Mouse (Mus musculus) naive thymus-derived CD4-positive, alpha-beta T cell, adult 2 months (primary cell): ENCODE measurements around the gene Card14.

Experiments
- DNase-seq: peaks from one replicate; pipeline ENCODE4 v3.0.0-alpha.2; 2011; ENCODE audit warnings: low read depth

Gene Card14

GRCm38 (mm10) chr11:119300986-119301385, 6.6 kb upstream of the Card14 start:
- no peak for DNase-seq

DNA sequence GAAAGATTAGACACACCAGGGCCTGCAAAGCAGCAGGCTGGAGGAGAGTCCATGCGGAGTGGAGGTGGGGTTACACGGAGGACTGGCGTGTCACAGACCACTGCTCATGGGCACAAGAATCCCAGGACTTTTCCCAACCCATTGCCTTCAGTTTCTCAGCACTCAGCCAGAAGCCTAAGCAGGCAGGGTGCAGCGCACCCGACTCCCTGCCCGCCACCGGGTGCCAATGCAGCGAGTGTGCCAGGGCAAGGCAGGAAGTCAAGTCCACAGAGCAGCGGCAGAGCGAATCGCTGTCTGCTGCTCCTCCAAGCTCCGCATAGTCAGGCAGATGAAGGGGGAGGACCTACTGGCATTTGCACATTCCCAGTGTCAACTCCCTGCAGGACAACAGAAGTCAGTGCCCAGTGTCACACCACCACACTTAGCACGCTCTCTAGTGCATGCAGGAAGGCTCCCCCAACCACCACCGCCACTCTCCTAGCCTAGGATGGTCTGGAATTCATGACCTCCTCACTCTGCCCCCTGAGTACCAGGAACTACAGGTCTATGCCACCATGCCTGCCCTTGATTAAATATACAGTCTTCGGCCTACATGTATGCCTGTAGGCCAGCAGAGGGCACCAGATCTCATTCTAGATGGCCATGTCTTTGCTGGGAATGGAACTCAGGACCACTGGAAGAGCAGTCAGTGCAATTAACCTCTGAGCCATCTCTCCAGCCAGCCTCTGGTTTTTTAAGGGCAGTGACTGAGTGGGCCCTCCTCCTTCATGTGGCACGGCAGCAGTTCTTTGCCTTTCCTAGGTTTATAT, 2.5 kb upstream of the Card14 start:
- peak; percentile 78 for DNase-seq

- no peak for DNase-seq
These were observed 558 bp upstream of the Card14 start for GRCm38 (mm10) chr11:119306762-119307657.

DNA sequence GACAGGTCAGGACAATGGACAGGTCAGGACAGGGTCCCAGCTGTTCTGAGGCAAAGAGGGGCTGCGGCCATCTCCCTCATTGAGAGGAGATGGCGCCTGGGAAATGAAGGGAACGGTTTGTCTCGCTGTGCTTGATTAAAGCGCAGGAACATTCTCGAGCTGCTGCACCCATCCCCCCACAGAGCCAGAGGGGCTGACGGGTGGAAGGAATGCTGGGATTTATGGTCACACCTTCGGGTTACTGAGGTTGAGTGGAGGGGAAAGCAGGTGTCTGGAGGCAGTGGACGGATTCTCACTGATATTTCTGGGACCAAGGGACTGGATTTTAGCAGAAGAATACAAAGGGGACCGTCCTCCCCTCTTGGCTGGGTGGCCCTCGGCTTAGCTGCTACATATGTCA, 348 bp downstream of the Card14 start:
- no peak for DNase-seq

GRCm38 (mm10) chr11:119310621-119311020, 3.1 kb downstream of the Card14 start:
- no peak for DNase-seq

DNA sequence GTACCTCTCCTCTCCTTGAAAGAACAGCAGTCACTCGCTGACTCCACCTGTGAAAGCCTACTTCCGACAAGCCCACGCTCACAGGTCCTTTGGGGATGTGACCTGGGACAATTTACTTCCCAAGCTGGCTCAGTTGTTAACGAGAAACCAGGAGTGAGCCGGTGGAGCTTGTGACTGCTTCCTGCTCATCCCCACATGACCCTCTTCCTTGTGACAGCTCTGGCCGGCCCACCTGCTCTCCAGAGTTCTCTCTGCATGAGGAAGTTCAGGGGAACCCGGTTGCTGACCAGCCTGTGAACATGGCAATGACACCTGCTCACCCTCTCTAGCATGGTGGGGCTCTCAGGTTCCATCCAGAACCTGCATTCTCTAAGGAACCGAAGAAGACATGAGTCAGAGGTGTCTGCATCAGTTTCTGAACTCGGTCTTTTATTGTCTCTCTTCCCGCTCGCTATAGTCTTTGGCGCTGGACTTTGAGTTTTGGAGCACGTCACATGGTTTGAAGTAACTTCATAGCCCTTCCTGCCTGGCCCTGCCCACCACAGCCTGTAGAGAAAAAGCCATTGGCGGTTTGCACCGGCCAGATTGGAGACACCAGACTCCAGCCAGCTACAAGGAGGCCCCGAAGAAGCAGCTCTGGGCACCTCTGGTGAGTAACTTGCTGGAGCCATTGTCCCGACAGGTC, 6.8 kb downstream of the Card14 start:
- DNase-seq, result no peak

DNA sequence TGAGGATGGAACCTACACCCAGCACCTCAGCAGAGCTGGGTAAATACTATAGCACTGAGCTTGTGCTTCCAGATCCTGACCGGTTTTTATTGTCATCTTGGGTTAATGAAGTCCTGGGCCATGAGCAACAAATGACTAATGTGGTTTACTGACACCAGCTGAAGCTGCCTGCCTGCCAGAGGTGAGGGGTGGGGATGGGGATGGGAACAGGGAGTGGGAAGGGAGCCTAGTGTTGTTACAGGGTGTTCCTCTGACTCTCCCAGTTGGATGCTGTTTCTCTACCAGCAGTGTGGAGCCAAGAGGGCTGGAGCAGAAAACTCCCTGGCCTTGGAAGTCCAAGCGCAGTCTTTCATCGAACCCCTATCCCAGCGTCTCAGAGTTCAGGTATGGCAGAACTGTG, 9.2 kb downstream of the Card14 start:
- DNase-seq, result no peak

GRCm38 (mm10) chr11:119322521-119322920, 15.0 kb downstream of the Card14 start:
- DNase-seq, result no peak

- no peak for DNase-seq
These were observed 17.5 kb downstream of the Card14 start for GRCm38 (mm10) chr11:119325068-119325467.

- no peak for DNase-seq
These were observed 23.0 kb downstream of the Card14 start for GRCm38 (mm10) chr11:119330592-119330991.

DNA sequence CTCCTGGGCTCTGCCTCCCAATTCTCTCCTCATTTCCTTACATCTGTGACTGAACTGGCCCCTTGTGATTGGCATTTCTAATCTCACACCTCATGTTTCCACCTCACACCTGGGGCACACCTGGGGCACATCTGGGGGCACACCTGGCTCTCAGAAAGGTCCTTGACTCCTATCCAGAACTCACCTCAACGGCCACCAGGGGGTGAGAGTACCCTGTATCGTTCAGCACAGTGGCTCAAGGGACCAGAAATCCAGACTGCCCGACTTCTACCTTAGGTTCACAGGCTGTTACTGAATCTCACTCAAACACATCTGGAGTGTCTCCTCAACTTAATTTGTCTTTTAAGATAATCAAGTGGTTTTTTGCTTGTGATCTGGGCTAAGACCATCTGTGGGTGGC, 24.4 kb downstream of the Card14 start:
- DNase-seq, result peak; percentile 28

- no peak for DNase-seq
These were observed 30.9 kb downstream of the Card14 start for GRCm38 (mm10) chr11:119338271-119339059.

- DNase-seq, result no peak
These were observed 31.6 kb downstream of the Card14 start for GRCm38 (mm10) chr11:119339179-119339578.

GRCm38 (mm10) chr11:119339637-119340036, 32.1 kb downstream of the Card14 start:
- peak; percentile 92 for DNase-seq

DNA sequence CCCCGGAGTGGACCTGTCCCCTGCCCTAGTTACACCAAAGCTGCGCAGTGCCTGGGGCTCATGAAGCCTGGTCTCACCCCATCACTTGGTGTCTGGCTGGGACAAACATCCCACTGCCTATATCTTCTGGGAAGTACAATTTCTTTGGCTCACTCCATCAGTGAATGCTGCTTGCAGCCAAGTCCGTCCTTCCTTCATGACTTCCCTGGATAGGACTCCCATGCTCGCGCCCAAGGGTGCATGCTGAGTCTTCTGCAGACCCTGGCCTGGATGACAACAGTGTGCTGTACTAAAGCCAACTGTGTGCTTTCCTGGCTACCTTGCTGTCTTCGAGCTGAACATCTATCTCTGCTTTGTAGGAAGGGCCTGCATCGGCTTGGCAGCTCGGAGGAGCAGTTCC, 36.6 kb downstream of the Card14 start:
- no peak for DNase-seq

- DNase-seq, result no peak
These were observed 37.3 kb downstream of the Card14 start for GRCm38 (mm10) chr11:119344865-119345264.

DNA sequence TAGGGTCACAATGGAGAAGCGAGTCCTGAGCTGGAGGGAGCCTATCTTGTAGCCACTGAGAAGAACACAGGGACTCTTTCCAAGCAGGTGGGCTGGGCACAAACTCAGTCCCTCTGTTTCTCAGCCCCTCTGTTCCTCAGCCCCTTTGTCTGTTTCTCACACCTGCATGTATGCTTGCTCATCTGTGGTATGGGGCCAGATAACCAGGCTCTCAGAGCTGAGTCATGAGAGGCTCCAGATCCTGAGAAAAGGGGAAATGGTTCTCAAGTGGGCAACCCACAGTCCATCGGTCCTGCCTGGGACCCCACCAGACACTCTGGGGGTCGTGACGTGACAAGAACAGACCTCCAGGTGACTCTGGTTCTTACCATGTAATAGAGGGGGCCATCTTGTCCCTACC, 39.6 kb downstream of the Card14 start:
- DNase-seq, result no peak

GRCm38 (mm10) chr11:119352113-119352512, 44.5 kb downstream of the Card14 start:
- DNase-seq, result peak; percentile 66

- no peak for DNase-seq
These were observed 46.4 kb downstream of the Card14 start for GRCm38 (mm10) chr11:119353946-119354345.

DNA sequence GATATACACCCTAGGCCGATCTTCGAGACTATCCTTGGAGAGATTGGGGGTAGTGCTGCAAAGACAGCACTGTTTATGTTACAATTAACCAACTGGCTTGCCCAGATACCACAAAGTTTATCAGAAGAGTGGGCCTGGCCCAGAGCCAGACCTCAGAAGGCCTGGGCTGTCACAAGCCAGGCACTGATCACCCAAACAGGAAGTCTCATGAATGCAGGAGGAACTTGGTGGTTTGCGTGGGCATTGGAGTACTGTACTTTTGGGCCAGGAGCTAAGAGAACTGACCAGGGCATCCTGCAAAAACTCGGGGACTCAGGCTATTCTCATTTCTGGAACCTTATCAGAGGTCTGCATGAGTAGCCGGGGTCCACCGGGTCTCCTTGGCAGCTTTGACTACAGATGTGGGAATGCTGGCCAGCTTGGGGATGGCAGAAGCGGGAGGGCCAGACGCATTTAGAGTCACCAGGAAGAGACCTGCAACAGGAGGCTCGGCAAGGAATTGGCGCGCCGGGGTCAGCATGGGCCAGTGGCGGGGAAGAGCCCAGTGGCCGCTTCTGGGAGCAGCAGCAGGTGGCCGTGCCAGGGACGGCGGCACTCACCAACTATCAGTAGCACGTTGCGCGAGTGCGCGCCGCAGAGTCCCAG, 47.4 kb downstream of the Card14 start:
- peak; percentile 62 for DNase-seq
